In the genomic region with DNA sequence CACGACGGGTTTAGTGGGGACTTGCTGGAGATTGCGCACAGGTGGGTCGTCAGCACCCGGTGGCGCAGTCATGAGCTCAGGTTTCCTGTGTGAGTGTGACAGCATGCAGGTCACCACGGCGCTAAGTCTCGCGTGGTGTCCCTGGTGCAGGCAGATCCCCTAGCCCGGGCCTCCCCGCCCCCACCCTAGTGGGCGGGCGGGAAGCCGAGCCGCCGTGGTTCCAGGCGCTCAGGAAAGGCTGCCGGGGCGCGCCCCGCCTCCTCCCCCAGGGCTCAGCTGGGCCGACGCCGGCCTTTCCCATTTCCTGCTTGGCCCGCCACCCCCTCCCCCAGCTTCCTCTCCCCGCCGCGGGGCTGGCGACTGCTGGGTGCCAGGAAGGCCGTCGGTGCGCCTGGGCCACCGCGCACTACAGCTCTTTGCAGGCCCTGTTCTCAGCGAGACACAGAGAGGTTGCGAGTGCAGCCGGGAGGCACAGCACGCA, we compare ENCODE assay signal across 8 mouse cellular contexts. TPM values are rescaled to one million over a fixed set of nuclear protein-coding genes. Genes with fewer than 3 reads are reported as not detected.
A peak's percentile ranks its signal among the peaks of the same experiment; 100 is the strongest.
DNase-seq lines count a peak whose midpoint lies in the region; ATAC-seq and TF ChIP-seq lines count a peak whose summit lies in the region.

No protein-coding gene starts in this region.

- intact Hi-C loops in heart, adult 2 months (cut with DNase I) = no loop called here

- H3K27ac ChIP-seq in heart, adult 2 months = peak overlapping the region; percentile 93
- peak overlapping the region; percentile 81 for H3K27ac ChIP-seq in liver, embryonic 12.5 days
- peak overlapping the region; percentile 99 for H3K27ac ChIP-seq in stomach, embryonic 15.5 days

- peak overlapping the region; percentile 70 for H3K9ac ChIP-seq in heart, adult 2 months (ENCODE audit: low read depth, low read length)
- peak overlapping the region; percentile 95 for H3K9ac ChIP-seq in liver, embryonic 12.5 days
- peak overlapping the region; percentile 5 for H3K9ac ChIP-seq in stomach, embryonic 15.5 days

- H3K79me2 ChIP-seq in heart, adult 2 months (replicated peaks; ENCODE audit: control insufficient read depth, insufficient read depth, low read length) = no peaks in the 10 kb centered on the region

- peak overlapping the region; percentile 94 for H3K4me2 ChIP-seq in liver, embryonic 12.5 days
- H3K4me2 ChIP-seq in stomach, embryonic 15.5 days = peak overlapping the region; percentile 97

- H3K9me3 ChIP-seq in liver, embryonic 12.5 days (replicated peaks) = no peaks in the 10 kb centered on the region
- no peaks in the 10 kb centered on the region for H3K9me3 ChIP-seq in stomach, embryonic 15.5 days

- no peak for TF ChIP-seq CTCF in heart, adult 2 months (IDR thresholded peaks at IDR 0.05)

- H3K4me3 ChIP-seq in heart, adult 2 months = peak overlapping the region; percentile 98
- peak overlapping the region; percentile 85 for H3K4me3 ChIP-seq in liver, embryonic 12.5 days
- H3K4me3 ChIP-seq in stomach, embryonic 15.5 days (replicated peaks) = peak overlapping the region; percentile 52

- peak; percentile 74 to 83 for DNase-seq in urinary bladder, adult 18-20 months (ENCODE audit: low spot score in 2 of 2)
- DNase-seq in urinary bladder, postnatal 10 days (ENCODE audit: low spot score) = no peak
- peak; percentile 82 for DNase-seq in embryo, embryonic 11.5 days (ENCODE audit: low read depth, low spot score)
- peak; percentile 92 to 96 for DNase-seq in heart, adult 2 months
- peak; percentile 88 for DNase-seq in kidney, adult 11 months

- WGBS in heart, adult 2 months = 2% methylated on average over 35 of the region's 39 CpGs
- WGBS in liver, embryonic 12.5 days (ENCODE audit: insufficient replicate concordance) = under 1% methylated on average over 38 of the region's 39 CpGs
- WGBS in stomach, embryonic 15.5 days = under 1% methylated on average over 36 of the region's 39 CpGs

- peak; percentile 85 for TF ChIP-seq POLR2A in heart, adult 2 months (IDR thresholded peaks at IDR 0.05; ENCODE audit: insufficient read depth, low read depth, low read length)

- 0 out of 2 replicates have a peak, but pooled peaks have one; percentile 13 for TF ChIP-seq EP300 in heart, adult 2 months (IDR thresholded peaks at IDR 0.05; ENCODE audit: insufficient read depth, low read depth, low read length)

- ATAC-seq in liver, embryonic 12.5 days = peak; percentile 41
- ATAC-seq in monocyte, adult 5-6 weeks (replicated peaks; ENCODE audit: insufficient number of reproducible peaks, low FRiP score, low TSS enrichment, poor library complexity, severe bottlenecking) = peak; percentile 11; the same call in 1 of the 2 replicates
- ATAC-seq in stomach, embryonic 15.5 days (ENCODE audit: insufficient read depth, low FRiP score, low read depth) = peak; percentile 70

- peaks cover 8% of the 10 kb centered on the region for H3K4me1 ChIP-seq in heart, adult 2 months (ENCODE audit: control insufficient read depth, insufficient read depth, low read length)
- H3K4me1 ChIP-seq in liver, embryonic 12.5 days = peaks cover 83% of the 10 kb centered on the region
- H3K4me1 ChIP-seq in stomach, embryonic 15.5 days = peaks cover 44% of the 10 kb centered on the region

- H3K27me3 ChIP-seq in heart, adult 2 months (ENCODE audit: control insufficient read depth, insufficient read depth, low read length) = no peaks in the 10 kb centered on the region
- no peaks in the 10 kb centered on the region; the same call in 1 of the 2 replicates for H3K27me3 ChIP-seq in liver, embryonic 12.5 days (replicated peaks)
- no peaks in the 10 kb centered on the region for H3K27me3 ChIP-seq in stomach, embryonic 15.5 days (replicated peaks)

- no peaks in the 10 kb centered on the region for H3K36me3 ChIP-seq in heart, adult 2 months (ENCODE audit: control insufficient read depth, insufficient read depth, low read length)
- H3K36me3 ChIP-seq in liver, embryonic 12.5 days = peaks cover 7% of the 10 kb centered on the region; the same call in 1 of the 2 replicates
- H3K36me3 ChIP-seq in stomach, embryonic 15.5 days = no peaks in the 10 kb centered on the region

RNA-seq across cellular contexts. Expression of a gene that starts 0.7 kb away (rescaled TPM):
- 10 to 100 TPM; 34.6 to 35.8 TPM for total RNA-seq in heart, adult 2 months (2021)
- 45.6 and 72.8 TPM in 2 replicates for polyA plus RNA-seq in heart, adult 2 months (2012; rRNA removed)
- polyA plus RNA-seq in liver, embryonic 12.5 days (2016; fragmentation: Nextera tagmentation; extraction: Ambion mirVana) = 96.4 and 98.0 TPM in 2 replicates
- total RNA-seq in monocyte, adult 5-6 weeks (2017) = 83.1 to 151 TPM (median 94.1 TPM) in 3 replicates
- 104 and 117 TPM in 2 replicates for polyA plus RNA-seq in stomach, embryonic 15.5 days (2015; fragmentation: Nextera tagmentation; extraction: Ambion mirVana)

RNA-seq across cellular contexts. Expression of a gene that starts 6.5 kb away (rescaled TPM):
- total RNA-seq in heart, adult 2 months (2021) = 1 to 10 TPM; 1.6 to 1.8 TPM
- polyA plus RNA-seq in heart, adult 2 months (2012; rRNA removed) = 3.6 and 4.5 TPM in 2 replicates
- polyA plus RNA-seq in liver, embryonic 12.5 days (2016; fragmentation: Nextera tagmentation; extraction: Ambion mirVana) = 4.1 and 4.6 TPM in 2 replicates
- 28.5 to 42.6 TPM (median 42.2 TPM) in 3 replicates for total RNA-seq in monocyte, adult 5-6 weeks (2017)
- 3.7 and 3.9 TPM in 2 replicates for polyA plus RNA-seq in stomach, embryonic 15.5 days (2015; fragmentation: Nextera tagmentation; extraction: Ambion mirVana)

RNA-seq across cellular contexts. Expression of a gene that starts 15.2 kb away (rescaled TPM):
- 10 to 100 TPM; 26.7 to 28.3 TPM for total RNA-seq in heart, adult 2 months (2021)
- polyA plus RNA-seq in heart, adult 2 months (2012; rRNA removed) = 40.3 and 41.6 TPM in 2 replicates
- 114 and 115 TPM in 2 replicates for polyA plus RNA-seq in liver, embryonic 12.5 days (2016; fragmentation: Nextera tagmentation; extraction: Ambion mirVana)
- 9.3 to 16.3 TPM (median 15.3 TPM) in 3 replicates for total RNA-seq in monocyte, adult 5-6 weeks (2017)
- 127 and 133 TPM in 2 replicates for polyA plus RNA-seq in stomach, embryonic 15.5 days (2015; fragmentation: Nextera tagmentation; extraction: Ambion mirVana)

RNA-seq across cellular contexts. Expression of a gene that starts 22.8 kb away (rescaled TPM):
- total RNA-seq in heart, adult 2 months (2021) = 1 to 10 TPM; 1.1 to 2.0 TPM
- polyA plus RNA-seq in heart, adult 2 months (2012; rRNA removed) = 0.38 and 3.8 TPM in 2 replicates
- 4.4 and 4.9 TPM in 2 replicates for polyA plus RNA-seq in liver, embryonic 12.5 days (2016; fragmentation: Nextera tagmentation; extraction: Ambion mirVana)
- total RNA-seq in monocyte, adult 5-6 weeks (2017) = 0.19 to 3.8 TPM in 2 of 3 replicates, not detected in the other
- 0.95 and 1.4 TPM in 2 replicates for polyA plus RNA-seq in stomach, embryonic 15.5 days (2015; fragmentation: Nextera tagmentation; extraction: Ambion mirVana)

RNA-seq across cellular contexts. Expression of a gene that starts 50.8 kb away (rescaled TPM):
- total RNA-seq in heart, adult 2 months (2021) = 10 to 100 TPM; 39.7 to 48.4 TPM
- 35.5 and 44.8 TPM in 2 replicates for polyA plus RNA-seq in heart, adult 2 months (2012; rRNA removed)
- polyA plus RNA-seq in liver, embryonic 12.5 days (2016; fragmentation: Nextera tagmentation; extraction: Ambion mirVana) = 19.6 and 24.2 TPM in 2 replicates
- total RNA-seq in monocyte, adult 5-6 weeks (2017) = 2.3 to 4.9 TPM (median 3.3 TPM) in 3 replicates
- 49.9 and 57.9 TPM in 2 replicates for polyA plus RNA-seq in stomach, embryonic 15.5 days (2015; fragmentation: Nextera tagmentation; extraction: Ambion mirVana)

Comparison
In these comparisons a context has a peak if more than half of its experiments do, and no peak if none do; other contexts are left out.
1. H3K9ac ChIP-seq: peak in every context shown above with its lines; median percentile 95 in liver, embryonic 12.5 days; 70 in heart, adult 2 months; 5 in stomach, embryonic 15.5 days.
2. ATAC-seq: peak in every context shown above with its lines; median percentile 70 in stomach, embryonic 15.5 days; 41 in liver, embryonic 12.5 days; 11 in monocyte, adult 5-6 weeks.